Mouse (Mus musculus): ENCODE data around the gene Olfr493.

The Olfr493 gene

GRCm38 (mm10) chr7:108346879-108347278 lies at the start of gene Olfr493:
TSS of gene Olfr493 (minus strand) at chr7:108346979.
- DNase-seq = peak; percentile 22

GRCm38 (mm10) chr7:108392867-108393266 lies 46.1 kb upstream of the Olfr493 start, which contains the start of gene Olfr495:
TSS of gene Olfr495 (plus strand) at chr7:108393167.
- no peak for DNase-seq

- no peak for DNase-seq
Observed at GRCm38 (mm10) chr7:108365035-108365434, 18.3 kb upstream of the Olfr493 start, which contains the start of gene Olfr494. TSS of gene Olfr494 (plus strand) at chr7:108365335.

GRCm38 (mm10) chr7:108323574-108323973 lies 23.2 kb downstream of the Olfr493 start, which contains the start of gene Olfr492:
TSS of gene Olfr492 (minus strand) at chr7:108323674.
- no peak for DNase-seq

- DNase-seq = no peak
Observed at GRCm38 (mm10) chr7:108313151-108313550, 33.6 kb downstream of the Olfr493 start, which contains the start of gene Olfr491. TSS of gene Olfr491 (plus strand) at chr7:108313451.
